Mouse (Mus musculus) thymus, postnatal 10 days (tissue): Measurements from ENCODE around the gene Tenm2.

Source experiments
- DNase-seq, 2 experiments: peaks; one replicate each; pipeline ENCODE4 v3.0.0; 2021; ENCODE audit warnings: low spot score in 2 of 2

Gene Tenm2

DNA sequence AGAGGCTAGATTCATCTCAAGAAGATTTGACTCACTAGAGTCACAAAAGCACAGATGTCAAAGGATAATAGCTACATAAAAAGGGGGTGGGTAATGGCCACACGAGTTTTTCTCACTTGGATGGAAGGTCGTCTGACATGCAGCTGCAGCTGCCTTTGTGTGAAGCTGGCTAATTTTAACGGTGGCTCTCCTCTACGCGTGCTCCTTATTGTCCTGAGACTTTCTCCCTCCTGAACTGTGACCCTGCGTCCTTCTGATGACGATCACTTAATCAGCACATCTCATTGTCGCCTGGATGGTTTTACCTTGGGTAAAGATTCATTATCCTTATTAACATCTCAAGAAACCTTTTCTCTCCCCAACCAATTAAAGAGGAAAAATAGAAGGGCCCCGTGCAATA is 1101.1 kb downstream of the Tenm2 start:
- no peak for DNase-seq

DNA sequence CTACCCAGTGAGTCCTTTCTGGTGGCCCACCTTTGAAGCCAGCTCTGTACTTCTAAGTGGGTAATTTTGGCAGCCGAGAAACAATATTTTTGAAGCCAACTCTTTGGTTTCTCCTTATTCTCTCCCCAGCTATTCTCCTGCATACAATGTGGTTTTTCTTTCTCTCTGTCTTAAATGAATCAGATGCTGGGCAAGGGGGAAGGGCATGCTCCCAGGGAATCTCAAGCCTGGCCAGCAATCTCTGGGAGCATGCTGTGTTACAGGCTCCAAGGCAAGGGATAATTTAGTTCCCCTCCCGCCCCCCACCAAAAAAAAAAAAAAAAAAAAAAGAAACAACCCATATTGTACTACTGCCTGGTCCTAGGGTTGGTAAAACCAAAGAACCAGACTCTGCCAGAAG is 1112.5 kb downstream of the Tenm2 start:
- no peak for DNase-seq

DNA sequence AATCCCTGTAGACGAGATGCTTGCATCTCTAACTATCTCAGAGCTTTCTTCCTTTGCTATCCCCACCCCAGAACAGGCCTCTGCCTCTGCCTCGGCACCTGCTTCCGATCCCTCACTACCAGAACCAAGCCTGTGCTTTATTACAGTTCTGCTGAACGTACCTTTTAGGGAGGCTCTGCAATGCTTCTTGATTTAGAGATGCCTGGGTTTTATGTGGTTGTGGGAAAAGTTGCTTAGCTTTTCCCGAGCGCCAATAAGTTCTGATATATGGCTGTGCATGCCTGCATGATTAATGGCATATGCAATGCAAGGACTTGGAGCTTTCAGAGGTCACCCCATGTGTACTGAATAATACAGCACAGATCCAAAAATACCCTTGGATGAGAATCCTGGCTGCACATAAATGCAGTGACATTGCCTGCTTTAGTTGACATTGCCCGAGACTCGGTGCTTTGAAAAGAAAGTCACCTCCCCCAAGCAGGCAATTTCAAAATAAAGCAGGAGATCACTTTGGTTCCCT is 1114.3 kb downstream of the Tenm2 start:
- DNase-seq: no peak

DNA sequence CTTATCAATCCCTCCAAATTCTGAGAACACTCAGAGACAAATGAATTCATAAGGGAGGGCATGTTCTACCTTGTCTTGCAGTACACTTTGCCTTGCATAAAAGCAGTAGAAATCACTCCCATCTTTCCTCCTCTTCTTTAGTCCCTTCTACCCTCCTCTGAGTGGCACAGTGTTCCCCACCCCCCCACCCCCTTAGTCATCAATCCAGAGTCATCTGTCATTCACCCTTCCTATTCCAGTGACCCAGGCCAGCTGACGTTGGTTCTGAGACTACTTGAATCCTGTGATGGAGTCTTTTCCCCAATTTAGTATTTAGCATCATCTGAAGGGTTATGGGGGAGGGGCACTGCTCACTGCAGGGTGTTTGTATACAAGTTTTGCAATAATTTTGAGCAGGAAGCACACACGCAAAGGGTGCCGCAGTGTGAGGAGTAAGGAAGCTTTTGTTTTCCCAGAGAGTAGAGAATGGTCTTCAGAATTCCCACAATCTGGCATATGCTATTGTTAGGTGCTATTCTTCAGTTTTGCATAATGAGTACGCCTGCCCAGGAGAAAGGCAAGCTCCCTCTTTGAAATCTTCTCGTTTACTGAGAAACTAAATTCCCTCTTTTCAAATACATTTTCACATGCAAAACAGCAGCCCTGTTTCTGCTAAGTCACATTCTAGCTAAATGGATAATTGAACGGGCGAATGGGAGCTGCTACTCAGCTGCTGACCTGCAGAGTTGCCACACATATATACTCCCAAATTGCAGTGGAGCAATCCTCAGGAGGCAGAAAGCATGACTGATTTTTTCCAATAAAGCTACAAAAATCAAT is 1115.0 kb downstream of the Tenm2 start:
- DNase-seq: no peak

DNA sequence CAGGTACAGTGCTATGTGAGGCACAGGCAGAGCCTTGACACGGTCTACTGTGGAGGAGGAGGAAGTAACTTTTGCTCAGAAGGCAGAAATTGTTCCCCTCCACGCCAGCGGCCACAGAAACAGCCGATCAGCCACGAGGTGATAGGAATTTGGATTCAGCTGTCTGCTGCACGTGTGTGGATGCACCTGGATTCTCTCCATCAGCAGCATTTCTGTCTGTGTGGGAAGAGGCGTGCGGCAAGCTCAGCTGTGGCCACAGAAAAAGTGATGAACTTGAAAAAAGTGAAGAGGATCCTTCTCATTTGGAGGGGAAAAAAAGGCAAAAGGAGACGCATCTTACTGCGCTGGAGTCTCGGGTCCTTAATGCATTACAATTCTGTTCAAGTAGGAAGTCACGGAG is 1122.4 kb downstream of the Tenm2 start:
- DNase-seq: no peak

DNA sequence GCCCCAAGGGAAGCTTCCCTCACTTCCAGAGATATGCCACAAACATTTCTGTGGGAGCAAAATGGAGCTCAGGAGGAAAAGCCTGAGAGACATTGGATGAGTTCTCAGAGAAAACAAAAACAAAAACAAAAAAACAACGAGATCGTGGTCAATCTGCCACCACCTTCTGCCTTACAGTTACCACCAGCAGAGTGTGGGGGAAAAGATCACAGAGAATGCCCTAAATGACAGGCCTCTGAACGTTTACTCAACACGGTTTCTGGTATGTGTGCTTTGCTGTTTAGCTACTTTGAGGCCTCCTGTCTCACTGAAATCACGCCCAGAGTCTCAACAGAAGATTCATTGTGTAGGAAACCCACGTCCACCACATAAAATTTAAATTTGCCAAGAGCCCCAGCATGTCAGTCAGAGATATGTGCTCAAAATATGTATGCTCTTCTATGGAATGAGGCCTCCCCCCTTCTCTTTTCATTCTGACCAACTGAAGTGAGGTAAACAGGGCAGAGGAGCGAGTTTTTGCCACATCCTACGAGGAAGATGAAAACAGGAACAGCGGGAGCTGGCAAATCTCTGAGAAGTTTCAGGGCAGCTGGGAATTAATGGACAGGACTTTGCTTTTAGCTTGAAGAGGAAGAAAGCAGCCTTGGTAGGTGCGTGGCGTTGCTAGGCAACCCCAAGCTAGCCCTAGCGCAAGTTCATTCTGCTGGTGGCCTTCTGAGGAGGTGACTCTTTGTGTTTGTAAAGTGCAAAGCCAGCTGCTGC is 1126.6 kb downstream of the Tenm2 start:
- no peak for DNase-seq

DNA sequence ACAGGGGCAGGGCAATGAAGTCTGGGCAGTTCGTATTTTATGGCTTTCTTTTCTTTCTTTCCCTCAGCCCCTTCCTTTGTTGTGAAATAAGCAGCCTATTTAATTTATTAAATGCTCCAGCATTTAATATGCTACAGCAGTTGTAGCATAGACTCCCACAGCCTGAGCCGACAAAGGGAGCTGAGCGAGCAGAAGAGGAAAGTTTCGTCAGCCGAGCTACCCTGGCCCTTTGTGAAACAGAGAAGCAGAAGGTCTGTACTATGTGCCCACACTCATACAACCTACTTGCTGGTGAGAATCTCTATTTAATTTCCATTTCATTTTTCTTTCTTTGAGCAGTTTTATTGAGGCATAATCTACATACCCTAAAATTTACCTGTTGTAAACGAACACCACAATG is 1127.9 kb downstream of the Tenm2 start:
- DNase-seq: no peak

DNA sequence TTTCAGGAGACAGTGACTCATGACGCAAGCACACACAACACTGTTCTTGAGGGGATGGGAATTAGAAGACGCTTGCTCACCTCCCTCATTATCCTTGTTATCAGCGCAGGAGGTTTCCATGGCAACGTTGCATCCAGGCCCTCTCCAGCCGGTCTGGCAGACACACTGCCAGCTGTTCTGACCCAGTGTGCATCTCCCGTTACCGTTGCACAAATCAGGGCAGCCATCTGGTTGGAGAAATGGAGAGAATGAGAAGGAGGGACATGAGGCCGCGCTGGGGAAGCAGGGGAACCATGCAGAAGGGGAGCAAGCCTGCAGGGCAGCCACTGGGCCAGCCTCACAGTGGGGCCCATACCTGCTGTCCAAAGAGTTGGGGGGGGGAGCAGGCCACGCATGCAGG is 1129.1 kb downstream of the Tenm2 start:
- no peak for DNase-seq

DNA sequence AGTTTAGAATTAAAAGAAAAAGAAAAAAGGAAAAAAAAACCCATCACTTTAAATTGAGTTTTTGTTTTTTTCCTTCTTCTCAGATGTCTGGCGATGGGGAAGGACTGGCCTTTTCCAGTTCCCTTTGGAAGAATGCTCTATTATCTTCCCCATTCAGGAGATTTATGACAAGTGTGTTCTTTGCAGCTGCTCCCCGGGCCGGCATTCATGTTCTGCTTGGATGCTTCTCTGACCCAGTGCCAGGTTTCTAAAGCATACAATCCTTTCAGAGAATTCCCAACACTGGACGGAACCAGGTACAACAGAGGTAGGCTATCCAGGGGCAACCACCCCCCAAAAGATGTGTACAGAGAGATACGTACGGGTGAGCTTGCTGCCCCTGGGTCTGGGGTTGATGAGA is 1132.2 kb downstream of the Tenm2 start:
- no peak for DNase-seq

DNA sequence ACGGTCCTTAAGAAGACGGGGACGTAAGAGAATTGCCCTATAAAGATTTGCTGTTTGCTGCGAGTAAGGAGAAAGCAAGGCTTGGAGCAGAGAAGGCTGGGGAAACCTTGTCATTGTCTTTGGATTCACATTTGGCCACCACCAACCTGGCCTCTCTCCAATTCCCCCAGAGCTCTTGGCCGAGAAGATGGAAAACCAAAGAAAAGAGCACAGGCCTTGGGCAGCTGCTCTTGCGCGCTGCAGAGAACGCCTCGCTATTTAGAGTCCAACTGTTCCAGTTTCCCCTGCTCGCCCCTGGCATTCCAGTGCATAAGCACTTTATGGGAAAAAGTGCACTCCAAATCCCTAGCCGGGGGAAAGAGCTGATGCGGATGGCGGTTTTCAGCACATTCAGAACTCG is 1139.5 kb downstream of the Tenm2 start:
- no peak for DNase-seq

DNA sequence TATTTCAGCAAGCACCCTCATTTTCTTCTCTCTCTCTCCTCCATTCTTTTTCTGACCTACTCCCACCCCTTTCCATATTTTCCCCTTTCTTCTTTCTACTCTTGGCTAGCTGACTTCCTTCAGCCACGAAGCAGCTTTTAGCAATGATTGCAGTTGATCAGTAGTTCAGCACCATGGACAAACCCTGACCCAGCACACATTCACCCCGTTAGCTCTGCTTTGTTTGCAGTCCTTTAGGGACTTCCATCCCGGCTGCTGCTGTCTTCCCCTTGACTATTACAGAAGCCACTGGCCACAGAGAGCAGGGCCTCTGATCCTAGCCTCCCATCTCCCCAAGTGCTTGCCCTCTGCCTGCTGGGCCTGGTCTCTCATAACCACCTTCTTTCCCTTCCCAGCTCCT is 1145.6 kb downstream of the Tenm2 start:
- no peak for DNase-seq

DNA sequence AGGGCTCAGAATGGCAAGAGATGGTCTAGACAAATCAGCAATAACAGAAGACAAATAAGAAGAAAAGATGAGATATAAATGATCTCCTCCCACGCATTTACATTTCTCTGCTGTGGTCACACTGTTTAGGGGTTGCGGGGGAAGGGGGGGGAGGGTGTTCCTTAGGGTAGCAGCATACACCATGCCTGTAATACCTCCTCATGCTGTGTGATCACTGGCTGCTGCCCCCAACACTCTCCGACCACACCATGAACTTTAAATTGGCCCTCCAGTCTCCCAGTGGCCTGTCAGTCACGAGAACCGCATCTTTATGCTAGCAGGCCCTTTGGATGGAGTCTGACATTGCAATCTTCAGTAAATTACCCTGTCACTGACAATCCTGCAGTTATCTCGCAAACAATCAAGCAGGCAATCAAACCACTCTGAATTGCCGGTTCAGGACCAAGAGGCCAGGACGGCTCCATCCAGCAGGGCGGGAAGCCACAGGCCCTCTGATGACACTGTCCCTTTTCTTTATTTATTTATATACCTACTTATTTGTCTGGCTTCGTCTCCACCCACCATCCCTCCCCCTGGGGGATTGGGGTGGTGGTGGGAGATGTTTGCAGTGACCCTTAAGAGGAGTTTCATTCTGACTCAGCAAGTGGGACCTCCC is 1154.2 kb downstream of the Tenm2 start:
- no peak for DNase-seq

DNA sequence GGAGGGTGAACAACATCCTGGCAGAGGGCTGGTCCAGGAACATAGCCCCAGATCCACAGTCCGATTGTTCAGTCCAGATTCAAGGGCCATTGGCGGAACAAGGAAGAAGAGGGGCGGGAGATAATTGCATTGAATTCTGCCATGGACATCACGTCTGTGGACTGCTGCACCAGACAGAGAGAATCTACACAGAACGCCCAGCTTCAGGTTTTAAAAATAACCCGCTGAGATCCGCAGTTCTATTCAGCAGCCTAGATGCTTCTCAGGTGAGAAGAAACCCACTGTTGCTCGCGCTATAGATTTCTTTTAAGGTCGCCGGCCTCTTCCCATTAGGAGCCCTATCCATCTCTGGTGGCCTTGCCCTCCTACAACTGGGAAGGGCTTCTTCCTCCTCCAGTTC is 1155.0 kb downstream of the Tenm2 start:
- DNase-seq: no peak

DNA sequence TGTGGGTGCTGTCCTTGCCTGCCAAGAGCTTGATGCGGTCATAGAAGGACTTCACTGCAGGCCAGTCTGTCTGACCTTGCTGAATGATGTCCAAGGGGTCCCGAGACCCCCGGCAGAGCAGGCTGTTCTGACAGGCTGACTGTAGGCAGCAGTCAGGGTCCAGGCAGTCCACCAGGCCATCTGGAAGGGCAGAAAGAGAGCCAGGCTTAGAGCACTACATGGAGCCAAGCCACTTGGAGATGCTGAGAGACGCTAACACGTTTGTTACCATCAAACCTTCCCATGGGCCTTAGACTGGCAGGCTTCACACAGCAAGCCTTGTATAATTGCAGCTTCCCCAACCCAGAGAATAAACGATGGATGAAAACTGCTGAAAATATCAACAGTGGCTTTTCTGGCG is 1157.4 kb downstream of the Tenm2 start:
- no peak for DNase-seq

DNA sequence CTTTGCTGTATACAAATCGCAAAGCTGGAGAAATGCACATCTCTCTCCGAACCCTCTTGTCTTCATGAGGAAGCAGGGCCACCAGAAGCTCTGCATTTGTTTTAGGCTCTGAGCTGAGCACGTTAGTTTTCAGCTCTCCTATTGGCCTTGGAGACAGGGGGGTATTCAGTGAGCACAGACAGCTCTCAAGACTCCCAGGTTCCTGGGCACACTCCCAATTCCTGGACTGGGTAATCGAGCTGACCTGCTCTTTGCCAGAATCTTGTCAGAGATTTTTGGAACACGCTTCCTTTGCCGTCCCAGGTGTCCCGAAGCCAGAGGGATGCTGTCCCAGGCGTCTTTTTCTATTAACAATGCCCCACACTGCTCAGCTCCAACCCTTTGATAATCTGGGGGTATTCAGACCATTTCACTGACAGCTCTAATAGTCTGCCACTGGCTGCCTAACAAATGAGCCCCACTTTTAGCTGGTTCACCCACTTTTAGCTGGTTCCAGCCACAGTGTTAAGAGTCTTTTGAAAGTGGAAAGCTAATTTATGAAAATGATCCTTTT is 1161.7 kb downstream of the Tenm2 start:
- no peak for DNase-seq

DNA sequence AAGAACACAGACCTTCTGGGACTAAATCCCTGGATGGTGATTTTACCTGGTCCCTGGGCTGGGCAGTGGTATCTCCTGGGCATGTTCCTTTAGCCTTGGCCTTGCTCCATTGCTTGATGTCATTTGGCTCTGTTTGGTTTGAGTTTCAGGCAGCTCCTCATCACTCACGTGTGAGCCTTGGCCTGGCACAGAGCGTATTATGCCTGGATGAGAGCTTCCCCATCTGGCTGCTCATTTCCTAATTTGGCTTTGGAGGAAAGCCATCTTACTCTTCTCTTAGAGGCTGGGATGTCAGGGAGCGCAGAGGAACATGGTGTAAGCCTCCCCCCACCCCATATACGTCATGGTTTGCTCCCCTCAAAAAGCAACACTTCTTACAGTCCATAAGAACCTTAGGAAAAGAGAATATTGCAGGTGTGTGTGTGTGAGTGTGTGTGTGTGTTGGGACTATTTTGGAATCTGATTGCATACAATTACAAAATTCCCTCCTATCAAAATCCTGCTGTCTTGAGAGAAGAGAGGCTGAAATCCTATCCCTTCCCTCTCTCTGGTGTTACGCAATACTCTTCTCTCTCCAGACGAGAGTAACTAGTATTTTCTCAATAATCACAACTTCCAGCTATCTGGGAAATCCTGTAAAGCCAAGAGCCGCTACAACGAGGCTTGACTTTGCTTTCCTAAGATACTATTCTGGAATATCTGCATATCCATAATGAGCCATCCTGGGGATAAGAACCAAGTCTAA is 1162.5 kb downstream of the Tenm2 start:
- DNase-seq: no peak

DNA sequence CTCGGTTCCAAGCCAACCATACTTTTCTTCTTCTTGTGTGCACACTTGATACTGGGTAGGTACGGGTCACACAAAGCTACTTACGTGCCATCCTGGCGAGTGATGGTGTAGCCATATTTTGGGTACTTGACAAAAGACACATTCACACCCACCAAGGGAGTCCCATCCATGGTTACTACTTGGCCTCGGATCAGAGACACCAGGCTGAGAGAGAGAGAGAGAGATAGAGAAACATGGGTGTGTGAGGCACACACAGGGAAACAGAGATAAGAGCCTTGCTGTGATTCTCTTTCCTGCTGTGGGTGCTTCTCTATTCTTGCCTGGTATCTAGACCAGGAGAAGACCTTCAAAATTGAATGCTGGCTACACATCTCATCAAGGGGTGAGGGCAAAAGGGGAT is 1163.1 kb downstream of the Tenm2 start:
- no peak for DNase-seq

DNA sequence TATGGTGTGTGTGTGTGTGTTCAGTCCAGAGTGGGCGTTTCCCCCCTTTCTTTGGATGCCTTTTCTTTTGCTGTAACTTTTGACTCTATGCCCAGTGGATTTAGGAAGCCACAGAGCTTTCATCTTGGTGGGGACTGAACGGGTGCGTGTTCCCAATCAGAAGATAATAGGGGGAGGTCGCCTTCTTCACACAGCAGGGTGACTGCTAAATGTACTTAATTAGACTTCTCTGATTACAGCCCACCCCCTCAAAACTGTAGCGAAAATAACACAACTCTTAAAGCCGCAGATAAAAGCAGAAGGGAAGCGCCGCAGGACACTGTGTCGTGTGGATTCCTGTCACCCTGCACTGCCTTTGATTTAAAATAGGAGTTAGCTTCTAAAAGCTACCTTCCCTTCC is 1163.7 kb downstream of the Tenm2 start:
- DNase-seq: no peak

DNA sequence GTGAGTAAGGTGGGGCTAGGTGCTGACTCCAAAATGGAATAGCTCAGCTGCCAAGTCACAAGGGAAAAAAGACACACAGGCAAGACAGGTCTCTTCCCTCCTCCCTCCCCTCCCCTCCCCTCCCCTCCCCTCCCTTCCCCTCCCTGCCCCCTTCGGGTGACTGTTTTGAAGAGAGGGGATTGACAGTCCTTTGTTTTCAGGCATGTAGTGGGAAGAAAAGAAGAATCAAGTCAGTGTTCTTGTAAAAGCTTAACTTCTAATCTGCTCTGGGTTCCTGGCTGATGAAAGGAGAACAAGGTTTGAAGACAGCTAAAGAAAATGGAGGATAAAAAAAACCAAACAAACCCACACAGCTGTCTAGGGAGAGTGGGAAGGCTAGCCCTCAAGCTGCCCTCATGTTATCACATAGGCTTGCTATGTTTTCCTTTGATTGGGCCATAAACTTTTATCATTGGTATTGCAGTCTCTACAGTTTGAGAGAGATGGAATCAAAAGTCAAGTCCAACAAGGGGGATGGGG is 1176.4 kb downstream of the Tenm2 start:
- DNase-seq: no peak

DNA sequence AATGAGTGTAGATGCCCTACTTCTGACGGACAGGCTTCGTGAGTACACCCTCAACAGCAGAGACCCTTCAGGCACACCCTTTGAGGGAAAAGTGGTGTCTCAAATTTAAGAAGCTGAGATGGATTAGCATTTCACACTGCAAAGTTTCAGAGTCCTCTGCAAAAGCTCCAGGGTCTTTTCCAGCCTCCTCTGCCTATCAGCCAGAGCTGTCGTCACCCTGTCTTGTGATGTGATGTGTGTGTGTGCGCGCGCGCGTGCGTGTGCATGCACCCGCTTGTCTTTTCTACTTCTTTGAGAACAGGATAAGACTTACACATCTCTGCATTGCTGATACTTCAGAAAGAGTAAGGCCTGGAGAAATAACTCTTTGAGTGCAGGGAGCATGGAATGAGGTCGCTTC is 1179.2 kb downstream of the Tenm2 start:
- DNase-seq: no peak

DNA sequence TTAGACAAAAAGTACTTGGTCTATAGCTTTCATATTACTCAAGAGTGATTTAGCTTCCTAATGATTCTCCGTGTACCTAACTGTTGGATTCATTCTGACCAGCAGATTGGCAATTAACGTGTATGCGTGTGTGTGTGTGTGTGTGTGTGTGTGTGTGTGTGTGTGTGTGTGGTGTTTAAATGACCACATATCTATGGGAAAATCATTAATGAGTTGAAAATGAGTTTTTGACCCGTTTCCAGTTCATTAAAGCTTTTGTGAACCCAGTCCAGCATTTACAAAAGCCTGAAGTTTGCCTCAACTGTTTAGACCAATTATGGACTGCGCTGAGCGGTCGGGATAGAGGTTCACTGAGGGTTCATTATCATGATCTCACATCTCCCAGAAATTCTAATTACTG is 1181.4 kb downstream of the Tenm2 start:
- DNase-seq: no peak
